Mouse (Mus musculus) heart, embryonic 14.5 days (tissue): Measurements from ENCODE around the gene Cyp26b1. TPM values are rescaled to one million over a fixed set of nuclear protein-coding genes. Genes with fewer than 3 reads are reported as not detected.

Experiments used
- ATAC-seq: fragments of 200-750 bp; cut with Nextera tagmentation; 2 replicates; pipeline ENCODE4 v1.8.0; 2017; ENCODE audit warnings: low read depth, moderate TSS enrichment; ENCODE audit not compliant: insufficient number of reproducible peaks, insufficient read depth, low FRiP score
- H3K27ac ChIP-seq, 2 experiments: fragments of 200-500 bp in 1 of 2; fragments of 300-500 bp in 1 of 2; sonication (generic) in 1 of 2; replicated peaks in 1 of 2; 2 replicates each; pipeline ENCODE4 v1.5.1; 2012 to 2014; ENCODE audit warnings: low read depth in 2 of 2, low read length in 2 of 2, control low read depth in 1 of 2, mild to moderate bottlenecking in 1 of 2, mixed read lengths in 1 of 2; ENCODE audit not compliant: control insufficient read depth in 1 of 2, insufficient read depth in 1 of 2
- H3K27me3 ChIP-seq: fragments of 300-500 bp; sonication (generic); 2 replicates; pipeline ENCODE4 v1.6.1; 2014; ENCODE audit warnings: mild to moderate bottlenecking, low read length, control low read depth; ENCODE audit not compliant: control insufficient read depth, insufficient read depth
- H3K36me3 ChIP-seq: fragments of 300-500 bp; sonication (generic); 2 replicates; pipeline ENCODE4 v1.6.1; 2014; ENCODE audit warnings: mild to moderate bottlenecking, control low read depth, low read length, mixed read lengths; ENCODE audit not compliant: control insufficient read depth, insufficient read depth
- H3K4me1 ChIP-seq, 2 experiments: fragments of 200-500 bp in 1 of 2; fragments of 300-500 bp in 1 of 2; sonication (generic) in 1 of 2; 2 replicates each; pipeline ENCODE4 v1.6.1; 2012 to 2014; ENCODE audit warnings: low read length in 2 of 2, control low read depth in 1 of 2, mixed read lengths in 1 of 2; ENCODE audit not compliant: control insufficient read depth in 2 of 2, insufficient read depth in 2 of 2
- H3K4me2 ChIP-seq: fragments of 300-500 bp; sonication (generic); 2 replicates; pipeline ENCODE4 v1.6.1; 2014; ENCODE audit warnings: mild to moderate bottlenecking, low read length
- H3K4me3 ChIP-seq, 2 experiments: fragments of 200-500 bp in 1 of 2; fragments of 300-500 bp in 1 of 2; sonication (generic) in 1 of 2; 2 replicates each; pipeline ENCODE4 v1.5.1; 2012 to 2014; ENCODE audit warnings: low read length in 2 of 2, mild to moderate bottlenecking in 2 of 2, control low read depth in 1 of 2, low read depth in 1 of 2, moderate library complexity in 1 of 2; ENCODE audit not compliant: control insufficient read depth in 1 of 2, insufficient read depth in 1 of 2
- H3K9ac ChIP-seq: fragments of 300-500 bp; sonication (generic); 2 replicates; pipeline ENCODE4 v1.6.1; 2014; ENCODE audit warnings: mild to moderate bottlenecking, low read length
- H3K9me3 ChIP-seq: fragments of 300-500 bp; sonication (generic); 2 replicates; pipeline ENCODE4 v1.6.1; 2016; ENCODE audit warnings: low read length, control low read depth; ENCODE audit not compliant: control insufficient read depth
- WGBS: fragments of 180-500 bp; shearing (Covaris S2); extraction: QIAGEN DNeasy Blood & Tissue Kit; methylation state at CpG from one replicate; pipeline ENCODE4 v1.1.7; 2014; 5-methylcytosine and 5-hydroxymethylcytosine counted together
- polyA plus RNA-seq: library from polyadenylated mRNA; unstranded; fragments of >200 nt; fragmentation: Nextera tagmentation; extraction: Ambion mirVana; gene quantifications from 2 replicates; pipeline ENCODE4 v1.2.1, GENCODE M21; 2014

Gene Cyp26b1
- polyA plus RNA-seq, 1 experiment from 2014 or later = 0.62 TPM

DNA sequence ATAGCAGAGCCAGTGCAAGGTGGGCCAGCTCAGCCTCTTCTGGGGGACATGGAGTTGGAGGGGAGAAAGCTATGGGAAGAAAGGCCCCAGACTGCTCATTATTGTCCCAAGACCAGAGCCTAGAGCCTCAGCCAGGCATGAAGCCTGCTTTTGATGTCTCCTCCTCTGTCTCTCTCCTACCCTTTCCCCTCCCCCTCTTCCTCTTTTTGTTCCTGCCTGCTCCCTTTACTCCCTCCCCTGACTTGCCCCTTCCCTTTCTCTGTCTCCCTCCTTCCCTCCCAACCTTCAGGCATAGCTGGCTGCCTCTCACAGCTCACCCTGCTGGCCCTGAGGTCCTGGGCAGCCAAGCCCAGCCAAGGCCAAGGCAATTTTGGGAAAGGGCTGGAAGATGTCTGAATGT is 24.1 kb downstream of the Cyp26b1 start:
- ATAC-seq = no peak
- Histone ChIP-seq H3K27ac (0 out of 4 replicates have a peak overlapping the region, but pooled peaks of 1 of the 2 experiments have one; percentile 14), H3K9me3 (no peaks in the 10 kb centered on the region), H3K4me1 (peaks cover 17 to 25% of the 10 kb centered on the region in 2 experiments; a peak in 3 of 4 replicates), H3K9ac (no peak overlapping the region), H3K27me3 (peaks cover 18% of the 10 kb centered on the region; the same call in 1 of the 2 replicates), H3K4me2 (no peak overlapping the region), H3K36me3 (no peaks in the 10 kb centered on the region), H3K4me3 (no peak overlapping the region)

DNA sequence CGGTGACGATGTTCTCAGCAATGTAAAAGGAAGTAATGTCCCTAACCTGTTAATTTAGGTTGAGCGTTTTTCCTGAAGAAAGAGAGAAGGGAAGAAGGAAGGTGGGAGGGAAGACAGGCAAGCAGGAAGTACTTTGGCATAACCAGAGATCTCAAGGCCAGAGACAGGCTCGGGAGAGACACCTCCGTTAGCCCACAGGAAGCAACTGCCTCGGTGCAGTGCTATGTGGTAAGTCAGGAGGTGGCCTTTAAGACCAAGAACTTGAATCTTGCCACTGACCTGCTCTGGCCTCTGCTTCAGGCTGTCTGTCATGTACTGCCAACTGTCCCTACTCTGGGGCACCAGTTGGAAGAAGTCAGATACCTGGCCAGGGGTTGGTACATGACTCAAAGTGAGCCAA is 24.8 kb downstream of the Cyp26b1 start:
- no peak overlapping the region for H3K9ac ChIP-seq
- H3K27me3 ChIP-seq = peaks cover 15% of the 10 kb centered on the region; the same call in 1 of the 2 replicates
- no peak overlapping the region for H3K27ac ChIP-seq
- 79% methylated on average over 6 of the region's 6 CpGs for WGBS
- H3K4me2 ChIP-seq = no peak overlapping the region
- no peaks in the 10 kb centered on the region for H3K36me3 ChIP-seq
- no peak for ATAC-seq
- H3K4me3 ChIP-seq = no peak overlapping the region
- H3K4me1 ChIP-seq = peaks cover 12 to 19% of the 10 kb centered on the region in 2 experiments; a peak in 3 of 4 replicates
- no peaks in the 10 kb centered on the region for H3K9me3 ChIP-seq

DNA sequence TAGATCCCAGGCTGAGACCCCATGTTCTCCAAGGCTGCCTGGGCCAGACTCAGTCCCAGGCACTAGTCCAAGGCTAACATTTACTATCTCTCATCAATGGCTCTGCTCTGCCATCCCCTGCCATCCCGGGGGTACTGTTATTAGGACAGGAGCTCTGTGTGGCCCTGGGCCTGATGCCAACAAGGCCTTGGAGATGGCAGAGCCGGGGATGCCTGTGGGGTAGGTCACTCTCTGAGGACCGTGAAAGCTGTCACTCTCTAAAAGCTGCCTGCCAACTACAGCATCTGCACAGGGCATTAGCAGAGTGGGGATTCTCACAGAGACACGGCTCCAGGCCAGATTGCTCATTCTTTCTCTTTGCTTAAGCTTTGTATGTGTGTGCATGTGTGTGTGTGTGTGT is 26.0 kb downstream of the Cyp26b1 start:
- Histone ChIP-seq H3K36me3 (no peaks in the 10 kb centered on the region), H3K27ac (no peak overlapping the region), H3K9ac (no peak overlapping the region), H3K4me3 (no peak overlapping the region), H3K4me1 (peaks cover 12 to 16% of the 10 kb centered on the region in 2 experiments; a peak in 3 of 4 replicates), H3K27me3 (peaks cover 10% of the 10 kb centered on the region; the same call in 1 of the 2 replicates), H3K4me2 (no peak overlapping the region), H3K9me3 (no peaks in the 10 kb centered on the region)
- no peak for ATAC-seq
- WGBS = 61% methylated on average over 4 of the region's 4 CpGs

DNA sequence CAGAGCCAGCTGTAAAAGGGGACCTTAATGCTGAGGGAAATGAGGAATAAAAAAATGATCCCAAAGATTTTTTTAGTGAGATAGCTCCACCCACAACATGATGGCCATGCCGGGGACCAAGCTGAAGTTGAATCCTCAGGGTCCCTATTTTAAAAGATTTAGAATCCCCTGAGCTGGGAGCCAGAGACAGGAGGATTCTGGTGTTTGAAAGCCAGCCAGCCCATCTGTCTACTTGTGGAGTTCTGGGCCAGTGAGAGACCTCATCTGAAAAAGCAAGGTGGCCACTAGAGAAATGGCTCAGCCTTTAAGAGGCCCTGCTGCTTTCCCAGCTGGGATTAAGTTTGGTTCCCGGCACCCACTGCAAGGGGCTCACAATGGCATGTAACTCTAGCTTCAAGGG is 26.9 kb downstream of the Cyp26b1 start:
- no peak overlapping the region for H3K4me2 ChIP-seq
- ATAC-seq = no peak
- no peak overlapping the region for H3K9ac ChIP-seq
- H3K36me3 ChIP-seq = no peaks in the 10 kb centered on the region
- no peaks in the 10 kb centered on the region for H3K9me3 ChIP-seq
- H3K27ac ChIP-seq = no peak overlapping the region
- H3K27me3 ChIP-seq = peaks cover 9% of the 10 kb centered on the region; the same call in 1 of the 2 replicates
- H3K4me1 ChIP-seq = peaks cover 12 to 16% of the 10 kb centered on the region in 2 experiments; a peak in 3 of 4 replicates
- WGBS = 69% methylated on average over 2 of the region's 2 CpGs
- H3K4me3 ChIP-seq = no peak overlapping the region

DNA sequence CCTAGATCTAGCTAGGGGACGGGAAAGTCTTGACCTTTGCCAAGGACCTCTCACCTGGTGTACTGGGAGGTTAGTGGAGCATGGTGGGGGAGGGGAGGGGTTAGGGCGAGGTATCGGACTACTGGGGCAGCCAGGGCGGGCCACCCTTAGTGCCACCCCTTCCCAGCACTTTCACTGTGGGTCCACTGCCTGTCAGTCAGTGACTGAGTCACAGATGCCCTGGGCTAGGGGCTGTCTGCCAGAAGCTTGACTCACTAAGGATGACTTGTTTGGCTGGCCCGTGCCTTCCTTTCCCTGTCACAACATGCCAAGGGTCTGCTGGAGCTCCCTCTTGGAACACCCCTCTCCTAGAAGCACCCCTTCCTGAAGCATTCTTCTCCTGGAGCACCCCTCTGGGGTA is 28.5 kb downstream of the Cyp26b1 start:
- H3K4me3 ChIP-seq = no peak overlapping the region
- H3K9ac ChIP-seq = no peak overlapping the region
- WGBS = 63% methylated on average over 5 of the region's 5 CpGs
- H3K27ac ChIP-seq = no peak overlapping the region
- no peak for ATAC-seq
- H3K4me2 ChIP-seq = no peak overlapping the region
- H3K4me1 ChIP-seq = peaks cover 8 to 9% of the 10 kb centered on the region in 2 experiments; a peak in 3 of 4 replicates
- H3K27me3 ChIP-seq = peaks cover 9% of the 10 kb centered on the region; the same call in 1 of the 2 replicates
- no peaks in the 10 kb centered on the region for H3K9me3 ChIP-seq
- no peaks in the 10 kb centered on the region for H3K36me3 ChIP-seq

DNA sequence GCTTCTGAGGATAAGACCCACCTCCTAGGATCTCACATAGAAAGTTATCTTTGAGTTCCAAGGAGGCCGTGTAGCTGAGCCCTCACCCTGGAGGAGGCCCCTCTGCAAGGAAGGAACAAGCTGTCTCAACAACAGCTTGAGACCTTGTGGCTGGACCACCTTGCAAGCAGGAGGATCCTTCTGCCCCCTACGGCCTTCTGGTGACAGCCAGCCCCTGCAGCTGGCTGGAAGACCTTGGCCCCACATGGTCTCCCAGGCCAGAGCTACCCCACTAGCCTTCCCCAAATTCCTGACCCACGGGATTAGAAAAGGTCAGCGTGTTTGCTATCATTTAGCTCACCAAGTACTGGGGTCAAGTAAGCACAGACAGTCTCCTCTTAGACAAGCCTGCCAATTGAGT is 30.8 kb downstream of the Cyp26b1 start:
- Histone ChIP-seq H3K9me3 (no peaks in the 10 kb centered on the region), H3K36me3 (no peaks in the 10 kb centered on the region), H3K4me3 (no peak overlapping the region), H3K4me2 (no peak overlapping the region), H3K27me3 (peaks cover 9% of the 10 kb centered on the region; the same call in 1 of the 2 replicates), H3K4me1 (no peaks in the 10 kb centered on the region), H3K9ac (no peak overlapping the region), H3K27ac (no peak overlapping the region)
- no peak for ATAC-seq
- 25% methylated on average over 4 of the region's 4 CpGs for WGBS

DNA sequence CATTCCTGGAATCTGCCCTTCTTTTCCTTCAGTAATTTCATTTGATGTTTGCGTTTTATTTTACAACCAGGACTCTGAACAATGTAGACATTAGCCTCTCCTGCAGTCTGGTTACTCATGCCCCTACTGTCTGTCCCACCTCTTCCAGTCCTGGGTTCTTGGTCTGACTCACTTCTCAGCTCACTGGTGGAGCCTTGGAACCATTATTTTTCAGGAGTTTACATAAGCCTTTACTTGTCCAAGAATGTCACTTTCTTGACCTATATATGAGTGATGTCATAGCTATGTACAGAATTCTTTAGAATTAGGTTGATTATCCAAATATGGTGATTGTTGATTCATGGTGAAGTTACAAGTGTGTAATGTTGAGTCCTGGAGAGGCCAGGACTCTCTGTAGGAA is 32.5 kb downstream of the Cyp26b1 start:
- 81% methylated on average over 1 of the region's 1 CpGs for WGBS
- Histone ChIP-seq H3K4me1 (no peaks in the 10 kb centered on the region), H3K4me2 (no peak overlapping the region), H3K36me3 (no peaks in the 10 kb centered on the region), H3K27ac (no peak overlapping the region), H3K4me3 (no peak overlapping the region), H3K27me3 (peaks cover 13% of the 10 kb centered on the region; the same call in 1 of the 2 replicates), H3K9ac (no peak overlapping the region), H3K9me3 (no peaks in the 10 kb centered on the region)
- no peak for ATAC-seq

DNA sequence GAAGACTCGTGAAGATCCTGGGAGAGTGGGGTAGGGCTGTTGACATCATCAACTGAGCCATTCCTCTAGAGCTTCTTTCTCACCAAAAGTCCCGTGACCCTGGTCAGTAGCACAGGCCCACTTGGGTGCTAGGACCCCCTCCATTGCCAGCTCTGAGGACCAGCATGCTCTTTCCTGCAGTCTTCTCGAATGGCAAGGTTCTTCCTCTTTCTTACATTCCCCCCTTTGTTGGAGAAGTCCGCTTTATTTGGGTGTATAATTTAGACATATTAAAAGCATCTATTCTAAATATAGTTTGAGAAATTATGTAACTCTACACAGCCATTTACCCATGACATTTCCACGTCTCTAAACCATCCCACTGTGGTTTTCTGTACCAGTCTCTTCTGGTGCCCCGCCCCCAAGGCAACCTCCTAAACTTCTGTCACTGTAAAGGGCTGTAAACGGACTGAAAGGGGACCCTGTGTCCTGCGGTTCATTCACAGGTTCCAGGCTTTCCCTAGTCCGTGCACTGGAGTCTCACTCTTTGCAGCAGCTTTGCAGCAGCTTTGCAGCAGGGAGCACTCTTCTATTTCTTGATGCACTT is 43.8 kb downstream of the Cyp26b1 start:
- no peak overlapping the region for H3K27ac ChIP-seq
- no peak for ATAC-seq

More for the DNA sequence above, 43.8 kb downstream of the Cyp26b1 start:
- Histone ChIP-seq H3K9me3 (no peaks in the 10 kb centered on the region), H3K27me3 (peaks cover 3% of the 10 kb centered on the region; the same call in 1 of the 2 replicates), H3K9ac (no peak overlapping the region), H3K36me3 (no peaks in the 10 kb centered on the region), H3K4me3 (no peak overlapping the region), H3K4me2 (no peak overlapping the region), H3K4me1 (no peaks in the 10 kb centered on the region)
- WGBS = 63% methylated on average over 9 of the region's 9 CpGs
